Mouse (Mus musculus) kidney, embryonic 15.5 days (tissue): Measurements from ENCODE around the gene Ushbp1. TPM values are rescaled to one million over a fixed set of nuclear protein-coding genes. Genes with fewer than 3 reads are reported as not detected.

Experiments
- ATAC-seq: fragments of 200-750 bp; cut with Nextera tagmentation; replicated peaks from 2 replicates; pipeline ENCODE4 v1.8.0; 2017; ENCODE audit warnings: moderate TSS enrichment; ENCODE audit not compliant: low FRiP score
- H3K27ac ChIP-seq: fragments of 300-500 bp; sonication (generic); 2 replicates; pipeline ENCODE4 v1.5.1; 2015; ENCODE audit warnings: mild to moderate bottlenecking, inconsistent platforms
- H3K27me3 ChIP-seq: fragments of 300-500 bp; sonication (generic); 2 replicates; pipeline ENCODE4 v1.6.1; 2015; ENCODE audit warnings: inconsistent platforms
- H3K36me3 ChIP-seq: fragments of 300-500 bp; sonication (generic); 2 replicates; pipeline ENCODE4 v1.6.1; 2015; ENCODE audit warnings: inconsistent platforms
- H3K4me1 ChIP-seq: fragments of 300-500 bp; sonication (generic); 2 replicates; pipeline ENCODE4 v1.6.1; 2015; ENCODE audit warnings: inconsistent platforms
- H3K4me2 ChIP-seq: fragments of 300-500 bp; sonication (generic); 2 replicates; pipeline ENCODE4 v1.6.1; 2015; ENCODE audit warnings: moderate library complexity, mild to moderate bottlenecking, inconsistent platforms
- H3K4me3 ChIP-seq: fragments of 300-500 bp; sonication (generic); replicated peaks from 2 replicates; pipeline ENCODE4 v1.5.1; 2015; ENCODE audit warnings: mild to moderate bottlenecking, inconsistent platforms
- H3K9ac ChIP-seq: fragments of 300-500 bp; sonication (generic); 2 replicates; pipeline ENCODE4 v1.6.1; 2015; ENCODE audit warnings: mild to moderate bottlenecking, inconsistent platforms
- H3K9me3 ChIP-seq: fragments of 300-500 bp; sonication (generic); replicated peaks from 2 replicates; pipeline ENCODE4 v1.6.1; 2016; ENCODE audit warnings: inconsistent platforms
- WGBS: fragments of 180-500 bp; shearing (Covaris S2); methylation state at CpG from one replicate; pipeline ENCODE4 v1.1.7; 2015; ENCODE audit warnings: mixed read lengths; 5-methylcytosine and 5-hydroxymethylcytosine counted together
- polyA plus RNA-seq: library from polyadenylated mRNA; unstranded; fragments of >200 nt; fragmentation: Nextera tagmentation; extraction: Ambion mirVana; gene quantifications from 2 replicates; pipeline ENCODE4 v1.2.1, GENCODE M21; 2015

The Ushbp1 gene
- polyA plus RNA-seq, 1 experiment from 2014 or later, result 22.3 TPM

- Histone ChIP-seq H3K9me3 (no peaks in the 10 kb centered on the region), H3K36me3 (peaks cover 39% of the 10 kb centered on the region), H3K4me3 (peak overlapping the region; percentile 71), H3K9ac (no peak overlapping the region), H3K4me2 (peak overlapping the region; percentile 92), H3K27ac (peak overlapping the region; percentile 80), H3K27me3 (no peaks in the 10 kb centered on the region), H3K4me1 (peaks cover 32% of the 10 kb centered on the region)
- ATAC-seq, result no peak
- 66% methylated on average over 9 of the region's 9 CpGs for WGBS
Observed at GRCm38 (mm10) chr8:71404951-71405351, 9.3 kb upstream of the Ushbp1 start.

- Histone ChIP-seq H3K4me1 (peaks cover 32% of the 10 kb centered on the region), H3K9ac (no peak overlapping the region), H3K36me3 (peaks cover 38% of the 10 kb centered on the region), H3K9me3 (no peaks in the 10 kb centered on the region), H3K27ac (no peak overlapping the region), H3K27me3 (no peaks in the 10 kb centered on the region), H3K4me2 (no peak overlapping the region), H3K4me3 (no peak overlapping the region)
- WGBS, result 88% methylated on average over 8 of the region's 8 CpGs
- no peak for ATAC-seq
Observed at GRCm38 (mm10) chr8:71404011-71404410, 8.4 kb upstream of the Ushbp1 start.

- Histone ChIP-seq H3K9me3 (no peaks in the 10 kb centered on the region), H3K36me3 (peaks cover 38% of the 10 kb centered on the region), H3K27ac (no peak overlapping the region), H3K4me2 (no peak overlapping the region), H3K27me3 (no peaks in the 10 kb centered on the region), H3K4me3 (no peak overlapping the region), H3K9ac (no peak overlapping the region), H3K4me1 (peaks cover 30% of the 10 kb centered on the region)
- no peak for ATAC-seq
- 69% methylated on average over 6 of the region's 6 CpGs for WGBS
Observed at GRCm38 (mm10) chr8:71403107-71403885, 7.7 kb upstream of the Ushbp1 start.

GRCm38 (mm10) chr8:71402446-71402964, 6.9 kb upstream of the Ushbp1 start:
- no peak overlapping the region for H3K9ac ChIP-seq
- peaks cover 30% of the 10 kb centered on the region for H3K4me1 ChIP-seq
- no peaks in the 10 kb centered on the region for H3K9me3 ChIP-seq
- H3K4me2 ChIP-seq, result no peak overlapping the region
- H3K4me3 ChIP-seq, result no peak overlapping the region
- WGBS, result 86% methylated on average over 9 of the region's 9 CpGs
- no peak overlapping the region for H3K27ac ChIP-seq
- H3K27me3 ChIP-seq, result no peaks in the 10 kb centered on the region
- no peak for ATAC-seq
- peaks cover 33% of the 10 kb centered on the region for H3K36me3 ChIP-seq

- Histone ChIP-seq H3K4me3 (no peak overlapping the region), H3K27me3 (no peaks in the 10 kb centered on the region), H3K27ac (no peak overlapping the region), H3K9me3 (no peaks in the 10 kb centered on the region), H3K36me3 (peaks cover 29% of the 10 kb centered on the region), H3K4me1 (peaks cover 24% of the 10 kb centered on the region), H3K4me2 (no peak overlapping the region), H3K9ac (no peak overlapping the region)
- ATAC-seq, result no peak
Observed at GRCm38 (mm10) chr8:71401454-71401853, 5.9 kb upstream of the Ushbp1 start.

- 96% methylated on average over 2 of the region's 2 CpGs for WGBS
- Histone ChIP-seq H3K4me3 (no peak overlapping the region), H3K9me3 (no peaks in the 10 kb centered on the region), H3K9ac (no peak overlapping the region), H3K4me2 (no peak overlapping the region), H3K27me3 (no peaks in the 10 kb centered on the region), H3K36me3 (peaks cover 29% of the 10 kb centered on the region), H3K4me1 (peaks cover 23% of the 10 kb centered on the region), H3K27ac (no peak overlapping the region)
- ATAC-seq, result no peak
Observed at GRCm38 (mm10) chr8:71400826-71401225, 5.2 kb upstream of the Ushbp1 start.

- no peak for ATAC-seq
- WGBS, result 87% methylated on average over 12 of the region's 12 CpGs
- Histone ChIP-seq H3K4me1 (peaks cover 23% of the 10 kb centered on the region), H3K27ac (no peak overlapping the region), H3K4me2 (peak overlapping the region; percentile 78), H3K36me3 (peaks cover 29% of the 10 kb centered on the region), H3K9me3 (no peaks in the 10 kb centered on the region), H3K27me3 (no peaks in the 10 kb centered on the region), H3K4me3 (peak overlapping the region; percentile 67), H3K9ac (peak overlapping the region; percentile 74; the same call in 1 of the 2 replicates)
Observed at GRCm38 (mm10) chr8:71397701-71398100, 2.1 kb upstream of the Ushbp1 start.

GRCm38 (mm10) chr8:71396639-71397305, 1.2 kb upstream of the Ushbp1 start, which contains the start of gene Babam1:
Gene Babam1, plus strand, starts transcription at chr8:71396861.
- Histone ChIP-seq H3K27me3 (no peaks in the 10 kb centered on the region), H3K9ac (peak within 1 kb of the TSS; percentile 74), H3K27ac (peak within 1 kb of the TSS; percentile 84), H3K4me2 (peak within 1 kb of the TSS; percentile 78), H3K36me3 (peaks cover 29% of the 10 kb centered on the region), H3K9me3 (no peaks in the 10 kb centered on the region), H3K4me3 (peak within 1 kb of the TSS; percentile 67), H3K4me1 (peaks cover 25% of the 10 kb centered on the region)
- under 1% methylated on average over 34 of the region's 34 CpGs for WGBS
- peak; percentile 96 for ATAC-seq

GRCm38 (mm10) chr8:71395071-71395470, 531 bp downstream of the Ushbp1 start:
- Histone ChIP-seq H3K9ac (no peak overlapping the region), H3K36me3 (peaks cover 20% of the 10 kb centered on the region), H3K27ac (peak overlapping the region; percentile 84), H3K4me1 (peaks cover 25% of the 10 kb centered on the region), H3K27me3 (no peaks in the 10 kb centered on the region), H3K4me3 (peak overlapping the region; percentile 27), H3K4me2 (peak overlapping the region; percentile 42), H3K9me3 (no peaks in the 10 kb centered on the region)
- ATAC-seq, result no peak
- 77% methylated on average over 10 of the region's 10 CpGs for WGBS

- Histone ChIP-seq H3K27me3 (no peaks in the 10 kb centered on the region), H3K4me3 (peak overlapping the region; percentile 27), H3K4me2 (peak overlapping the region; percentile 42), H3K4me1 (peaks cover 25% of the 10 kb centered on the region), H3K9ac (peak overlapping the region; percentile 12; the same call in 1 of the 2 replicates), H3K9me3 (no peaks in the 10 kb centered on the region), H3K36me3 (peaks cover 14% of the 10 kb centered on the region), H3K27ac (peak overlapping the region; percentile 84; the same call in 1 of the 2 replicates)
- WGBS, result 81% methylated on average over 7 of the region's 7 CpGs
- no peak for ATAC-seq
Observed at GRCm38 (mm10) chr8:71394481-71394880, 1.1 kb downstream of the Ushbp1 start.

- no peak for ATAC-seq
- H3K36me3 ChIP-seq, result no peaks in the 10 kb centered on the region
- H3K27me3 ChIP-seq, result no peaks in the 10 kb centered on the region
- peaks cover 24% of the 10 kb centered on the region for H3K4me1 ChIP-seq
- H3K27ac ChIP-seq, result no peak overlapping the region
- peak overlapping the region; percentile 24 for H3K4me3 ChIP-seq
- WGBS, result 15% methylated on average over 3 of the region's 3 CpGs
- no peak overlapping the region for H3K9ac ChIP-seq
- peak overlapping the region; percentile 43 for H3K4me2 ChIP-seq
- H3K9me3 ChIP-seq, result no peaks in the 10 kb centered on the region
Observed at GRCm38 (mm10) chr8:71392871-71393270, 2.7 kb downstream of the Ushbp1 start.

GRCm38 (mm10) chr8:71392391-71392790, 3.2 kb downstream of the Ushbp1 start:
- H3K36me3 ChIP-seq, result no peaks in the 10 kb centered on the region
- H3K4me3 ChIP-seq, result no peak overlapping the region
- H3K9me3 ChIP-seq, result no peaks in the 10 kb centered on the region
- no peak overlapping the region for H3K4me2 ChIP-seq
- WGBS, result 79% methylated on average over 5 of the region's 5 CpGs
- H3K4me1 ChIP-seq, result peaks cover 19% of the 10 kb centered on the region
- ATAC-seq, result no peak
- no peaks in the 10 kb centered on the region for H3K27me3 ChIP-seq
- H3K27ac ChIP-seq, result no peak overlapping the region
- no peak overlapping the region for H3K9ac ChIP-seq
